Mouse (Mus musculus): ENCODE measurements around the gene Abcc8.

DNA sequence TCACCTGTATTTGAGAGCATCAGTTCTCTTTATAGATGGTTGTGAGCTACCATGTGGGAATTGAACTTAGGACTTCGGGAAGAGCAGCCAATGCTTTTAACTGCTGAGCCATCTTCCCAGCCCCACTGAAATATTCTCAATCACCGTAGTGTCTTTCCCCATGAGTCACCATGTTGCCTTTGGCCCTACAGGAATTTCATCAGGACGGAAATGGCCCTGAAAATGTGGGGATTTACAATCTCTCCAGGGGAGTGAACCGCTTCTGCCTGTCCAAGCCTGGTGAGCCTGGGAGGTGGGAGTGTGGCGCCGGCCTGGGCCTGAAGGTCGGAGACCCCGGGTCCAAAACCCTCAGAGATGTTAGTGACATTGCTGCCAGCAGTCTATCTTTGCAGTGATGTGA lies 119.1 kb downstream of the Abcc8 start:
- TF ChIP-seq CTCF (IDR thresholded peaks at IDR 0.05; ENCODE audit: control insufficient read depth, insufficient read depth, insufficient replicate concordance, low read depth, low read length) = no peak
- TF ChIP-seq POLR2A (IDR thresholded peaks at IDR 0.05; ENCODE audit: control insufficient read depth, low read depth, low read length) = no peak

All from testis, adult 2 months (tissue).